Mouse (Mus musculus) ES-Bruce4 (cell line): ENCODE results near the gene Mex3a. TPM values are rescaled to one million over a fixed set of nuclear protein-coding genes. Genes with fewer than 3 reads are reported as not detected.
A peak's percentile ranks its signal among the peaks of the same experiment; 100 is the strongest.

ENCODE experiments used
- H3K27ac ChIP-seq: 2 replicates; pipeline ENCODE4 v1.5.1; 2012; ENCODE audit warnings: low read length, inconsistent platforms; ENCODE audit not compliant: insufficient read depth
- H3K27me3 ChIP-seq: 2 replicates; pipeline ENCODE4 v1.6.1; 2012; ENCODE audit warnings: mild to moderate bottlenecking, low read length, inconsistent platforms; ENCODE audit not compliant: control insufficient read depth, poor library complexity, insufficient read depth, severe bottlenecking
- H3K36me3 ChIP-seq: 2 replicates; pipeline ENCODE4 v1.6.1; 2012; ENCODE audit warnings: inconsistent platforms, mild to moderate bottlenecking, low read length, moderate library complexity; ENCODE audit not compliant: control insufficient read depth, poor library complexity, insufficient read depth, severe bottlenecking
- H3K4me1 ChIP-seq: one replicate; pipeline ENCODE4 v1.8.1; 2011; ENCODE audit warnings: low read length; ENCODE audit not compliant: control insufficient read depth, insufficient read depth
- H3K4me3 ChIP-seq: 2 replicates; pipeline ENCODE4 v1.5.1; 2011; ENCODE audit warnings: low read depth, mild to moderate bottlenecking, low read length
- H3K9ac ChIP-seq: 2 replicates; pipeline ENCODE4 v1.6.1; 2012; ENCODE audit warnings: low read depth, mild to moderate bottlenecking, inconsistent platforms; ENCODE audit not compliant: poor library complexity, severe bottlenecking
- H3K9me3 ChIP-seq: replicated peaks from 2 replicates; pipeline ENCODE4 v1.6.1; 2012; ENCODE audit warnings: mild to moderate bottlenecking, low read length, inconsistent platforms; ENCODE audit not compliant: control insufficient read depth, poor library complexity, insufficient read depth, severe bottlenecking
- CTCF ChIP-seq: IDR thresholded peaks from one replicate; pipeline ENCODE4 v1.8.1; 2011; ENCODE audit warnings: low read depth, low read length
- EP300 ChIP-seq: IDR thresholded peaks from 2 replicates; pipeline ENCODE4 v1.6.1; 2011; ENCODE audit warnings: low read depth, low read length; ENCODE audit not compliant: insufficient read depth
- POLR2A ChIP-seq: IDR thresholded peaks from one replicate; pipeline ENCODE4 v1.8.1; 2011; ENCODE audit warnings: low read length; ENCODE audit not compliant: insufficient read depth
- polyA plus RNA-seq: library from polyadenylated mRNA; stranded (reverse); fragments of >200 nt; gene quantifications from 2 replicates; pipeline ENCODE4 v1.2.4, GENCODE M21; 2011; ENCODE audit warnings: low read depth; ENCODE audit not compliant: missing spikeins, insufficient read depth, insufficient read length

Mex3a gene
- polyA plus RNA-seq, 1 experiment = 43.4 TPM

DNA sequence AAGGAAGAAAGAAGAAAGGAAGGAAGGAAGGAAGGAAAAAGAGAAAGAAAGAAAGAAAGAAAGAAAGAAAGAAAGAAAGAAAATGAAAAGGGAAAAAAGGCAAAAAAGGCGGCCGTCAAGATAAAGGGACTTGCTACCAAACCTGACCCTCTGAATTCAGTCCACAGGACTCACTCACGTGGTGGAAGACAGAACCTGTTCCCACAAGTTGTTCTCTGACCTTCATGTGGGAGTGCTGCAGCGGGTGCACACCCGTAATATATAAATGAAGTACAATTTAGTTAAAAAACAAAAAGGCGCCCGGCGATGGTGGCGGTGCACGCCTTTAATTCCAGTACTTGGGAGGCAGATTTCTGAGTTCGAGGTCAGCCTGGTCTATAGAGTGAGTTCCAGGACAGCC is 3.5 kb upstream of the Mex3a start:
- no peak overlapping the region for H3K4me3 ChIP-seq
- H3K9ac ChIP-seq = 0 out of 2 replicates have a peak overlapping the region, but pooled peaks have one; percentile 84
- no peak overlapping the region for H3K27ac ChIP-seq
- H3K4me1 ChIP-seq = peaks cover 4% of the 10 kb centered on the region
- peaks cover 18% of the 10 kb centered on the region for H3K36me3 ChIP-seq
- no peak for TF ChIP-seq EP300
- no peak for TF ChIP-seq CTCF
- TF ChIP-seq POLR2A = no peak
- H3K9me3 ChIP-seq = no peaks in the 10 kb centered on the region
- H3K27me3 ChIP-seq = no peaks in the 10 kb centered on the region

DNA sequence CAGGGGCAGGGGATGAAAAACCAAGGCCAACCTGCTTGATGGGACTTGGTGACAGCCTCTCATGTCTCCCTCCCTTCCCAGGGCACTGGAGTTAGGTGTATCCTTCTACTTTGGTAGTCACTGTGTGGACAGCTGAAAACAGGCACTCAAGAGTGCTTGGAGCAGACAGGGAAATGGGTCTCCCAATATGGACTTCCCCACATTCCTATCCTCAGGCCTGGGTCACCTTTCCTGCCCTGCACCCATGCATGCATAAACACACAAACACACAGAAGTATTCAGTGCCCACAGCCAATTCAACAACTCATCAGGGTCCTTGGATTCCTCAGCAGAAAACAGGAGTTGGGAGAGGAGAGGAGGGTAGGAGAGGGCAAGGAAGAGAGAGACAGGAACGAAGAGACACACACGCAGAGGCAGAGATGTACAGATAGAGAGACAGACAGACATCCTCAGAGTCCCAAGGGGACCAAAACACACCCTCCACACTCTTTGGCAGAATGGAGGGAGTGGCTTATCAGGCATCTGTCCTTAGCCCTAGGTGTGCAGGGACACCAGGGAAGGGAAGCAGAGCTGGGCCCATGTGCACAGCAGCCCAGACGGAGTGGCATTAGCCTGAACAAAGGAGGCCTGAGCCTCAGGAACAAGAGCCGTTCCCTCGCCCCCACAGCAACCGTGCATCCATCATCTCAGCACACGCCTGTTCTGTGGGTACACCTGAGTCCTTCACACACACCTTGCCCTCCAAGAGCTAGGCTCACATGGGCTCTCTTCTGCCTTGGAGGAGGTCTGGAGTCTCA is 2.8 kb upstream of the Mex3a start:
- Histone ChIP-seq H3K4me3 (peak overlapping the region; percentile 50), H3K9me3 (no peaks in the 10 kb centered on the region), H3K4me1 (peaks cover 4% of the 10 kb centered on the region), H3K27ac (peak overlapping the region; percentile 57), H3K9ac (peak overlapping the region; percentile 84), H3K36me3 (peaks cover 13% of the 10 kb centered on the region), H3K27me3 (no peaks in the 10 kb centered on the region)
- TF ChIP-seq POLR2A = no peak
- no peak for TF ChIP-seq EP300
- TF ChIP-seq CTCF = no peak

DNA sequence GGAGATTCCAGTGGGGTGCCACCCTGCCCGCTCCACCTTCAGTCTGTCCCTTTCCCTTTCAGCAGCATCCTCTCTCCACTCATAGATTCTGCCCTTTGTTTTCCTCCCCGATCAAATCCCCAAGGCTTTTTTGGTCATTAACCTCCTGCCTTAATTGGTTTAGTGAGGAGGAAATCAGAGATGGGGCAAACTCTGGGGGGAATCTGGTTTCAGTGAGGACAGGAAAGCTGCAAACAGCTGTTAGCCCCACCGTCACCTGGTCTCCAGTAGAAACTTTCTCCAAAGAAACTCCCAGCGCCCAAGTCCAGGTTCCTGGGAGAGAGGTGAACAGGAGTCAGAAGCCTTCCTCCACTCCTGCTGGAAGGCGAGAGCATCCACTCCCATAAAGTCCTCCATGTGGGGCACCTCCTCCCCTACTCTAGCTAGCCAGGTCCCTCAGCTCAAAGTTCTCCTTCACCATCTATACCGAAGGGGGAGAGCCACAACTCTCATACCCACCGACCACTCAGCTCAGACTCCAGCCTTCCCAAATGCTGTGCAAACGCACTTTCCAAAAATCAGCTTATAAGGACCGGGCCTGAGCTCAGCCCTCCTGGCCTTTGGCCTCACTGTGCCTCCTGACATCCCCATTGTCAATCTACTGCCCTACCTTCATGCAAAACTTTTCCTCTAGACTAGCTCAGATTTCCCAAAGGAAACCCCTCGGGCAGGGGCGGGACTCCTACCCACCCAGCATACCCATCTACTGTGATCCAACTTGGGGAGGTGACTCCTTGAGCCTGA is 1.9 kb upstream of the Mex3a start:
- H3K4me1 ChIP-seq = peaks cover 9% of the 10 kb centered on the region

DNA sequence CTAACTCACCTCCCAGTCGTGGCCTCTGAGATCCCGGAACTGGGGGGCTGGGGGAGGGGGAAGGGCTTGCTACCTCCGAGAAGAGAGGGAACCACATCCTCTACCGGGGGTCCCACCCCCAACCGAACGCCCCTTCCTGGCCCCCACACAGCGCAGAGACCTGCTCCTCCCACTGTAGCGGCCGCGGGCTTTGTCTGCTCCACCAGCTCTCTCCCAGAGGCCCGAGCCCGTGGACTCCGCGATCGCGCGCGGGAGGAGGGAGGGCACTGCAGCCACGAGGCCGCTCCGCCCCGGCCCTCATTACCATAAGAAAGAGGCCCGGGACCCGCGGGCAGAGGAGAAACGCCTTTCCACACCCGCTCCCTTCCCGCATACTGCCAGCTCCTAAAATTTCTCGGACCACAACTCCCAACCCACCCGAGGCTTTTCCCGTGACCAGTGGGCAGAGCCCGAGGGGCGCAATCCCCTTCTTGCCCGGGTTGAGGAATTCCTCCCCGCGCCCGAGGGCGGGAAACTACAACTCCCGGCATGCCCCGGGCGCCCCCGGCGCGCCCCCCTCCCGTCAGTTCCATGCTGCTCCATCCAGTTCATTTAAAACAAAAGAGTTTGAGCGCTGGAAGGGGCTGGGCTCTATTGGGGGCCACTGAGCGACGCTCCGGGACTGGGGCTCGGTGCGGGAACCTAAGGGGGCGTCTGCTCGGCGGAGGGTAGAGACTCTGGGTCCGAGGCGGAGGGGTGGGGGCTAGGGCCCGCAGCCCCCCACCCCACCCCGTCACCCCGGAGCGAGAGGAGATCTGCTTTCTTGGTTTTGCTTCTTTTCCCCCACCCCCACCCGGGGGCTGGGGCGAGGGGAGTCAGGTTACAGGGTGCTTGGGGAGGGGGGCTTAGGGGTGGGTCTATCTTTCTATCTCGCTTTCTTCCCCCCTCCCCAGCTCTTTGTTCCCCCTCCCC is 572 bp upstream of the Mex3a start:
- H3K36me3 ChIP-seq = no peaks in the 10 kb centered on the region
- H3K27me3 ChIP-seq = no peaks in the 10 kb centered on the region
- H3K4me3 ChIP-seq = peak overlapping the region; percentile 89
- H3K4me1 ChIP-seq = peaks cover 13% of the 10 kb centered on the region
- no peaks in the 10 kb centered on the region for H3K9me3 ChIP-seq
- peak overlapping the region; percentile 76 for H3K27ac ChIP-seq
- TF ChIP-seq POLR2A (no peak), EP300 (peak; percentile 44; the same call in 1 of the 2 replicates)
- H3K9ac ChIP-seq = peak overlapping the region; percentile 84

More for the DNA sequence above, 1.9 kb upstream of the Mex3a start:
- peak overlapping the region; percentile 84 for H3K9ac ChIP-seq
- H3K36me3 ChIP-seq = peaks cover 4% of the 10 kb centered on the region; the same call in 1 of the 2 replicates
- peak overlapping the region; percentile 70 for H3K27ac ChIP-seq
- no peaks in the 10 kb centered on the region for H3K27me3 ChIP-seq
- TF ChIP-seq EP300 (peak; percentile 63; the same call in 1 of the 2 replicates), POLR2A (no peak)
- peak overlapping the region; percentile 89 for H3K4me3 ChIP-seq
- no peaks in the 10 kb centered on the region for H3K9me3 ChIP-seq

DNA sequence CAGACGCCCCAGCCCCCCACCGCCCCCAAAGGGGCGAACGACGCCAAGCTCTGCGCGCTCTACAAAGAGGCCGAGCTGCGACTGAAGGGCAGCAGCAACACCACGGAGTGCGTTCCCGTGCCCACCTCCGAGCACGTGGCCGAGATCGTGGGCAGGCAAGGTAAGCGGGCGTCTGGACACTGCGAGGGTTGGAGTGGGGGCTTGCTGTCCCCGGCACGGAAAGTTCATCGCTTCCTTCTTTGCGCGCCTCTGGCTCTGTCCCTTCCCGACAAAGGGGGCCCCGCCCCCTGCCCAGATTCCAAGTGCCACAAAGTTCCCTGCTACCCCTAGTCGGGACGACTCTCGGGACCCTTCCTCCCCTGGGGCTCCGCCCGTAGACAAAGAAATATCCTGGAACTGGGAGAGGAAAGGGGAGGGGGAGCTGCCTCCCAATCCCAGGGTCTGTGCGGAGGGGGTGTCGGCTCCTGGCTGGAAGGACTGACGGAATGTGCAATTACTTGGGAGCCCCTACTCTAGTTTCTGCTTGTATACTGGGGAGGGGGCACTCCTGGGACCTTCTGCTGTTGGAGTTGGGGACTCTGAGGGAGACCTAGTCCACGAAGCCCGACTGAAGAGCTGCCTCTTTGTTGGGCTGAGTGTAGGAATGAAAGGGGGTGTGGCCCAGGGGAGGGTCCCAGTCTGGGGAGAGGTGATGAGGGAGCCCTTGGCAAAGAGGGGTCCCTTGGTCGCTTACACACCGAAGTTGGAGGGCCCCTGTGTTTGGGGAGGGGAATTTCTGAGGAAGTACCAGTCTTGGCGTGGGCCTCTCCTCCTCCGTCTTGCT is 705 bp downstream of the Mex3a start:
- peaks cover 7% of the 10 kb centered on the region; the same call in 1 of the 2 replicates for H3K36me3 ChIP-seq
- H3K4me1 ChIP-seq = peaks cover 13% of the 10 kb centered on the region
- peak overlapping the region; percentile 9; the same call in 1 of the 2 replicates for H3K27ac ChIP-seq

More for the DNA sequence above, 705 bp downstream of the Mex3a start:
- H3K9ac ChIP-seq = peak overlapping the region; percentile 84
- H3K27me3 ChIP-seq = no peaks in the 10 kb centered on the region
- H3K4me3 ChIP-seq = peak overlapping the region; percentile 83
- TF ChIP-seq CTCF (no peak), EP300 (no peak), POLR2A (no peak)
- no peaks in the 10 kb centered on the region for H3K9me3 ChIP-seq
